Comparison of ENCODE assay signal across 8 mouse cellular contexts in the genomic region with DNA sequence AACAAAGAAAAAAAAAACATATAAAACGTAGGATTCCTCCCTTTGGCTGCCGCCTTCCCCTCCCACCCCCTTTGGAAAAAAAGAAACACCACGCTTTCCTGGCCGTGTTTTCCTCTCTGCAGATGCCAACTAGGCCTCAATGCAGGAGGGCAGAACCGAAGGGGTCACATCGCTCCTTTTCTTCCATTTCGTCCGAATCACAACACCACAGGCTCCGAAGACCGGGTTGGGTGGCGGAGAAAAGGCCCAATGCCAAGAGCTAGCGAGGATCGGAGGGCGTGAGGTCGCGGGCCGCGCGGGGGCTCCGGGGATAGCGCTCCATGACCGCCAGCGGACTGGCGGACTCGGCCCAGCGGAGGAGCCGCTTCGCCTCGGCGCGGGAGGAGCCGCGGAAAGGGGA. TPM values are rescaled to one million over a fixed set of nuclear protein-coding genes. Genes with fewer than 3 reads are reported as not detected.
DNase-seq lines count a peak whose midpoint lies in the region; ATAC-seq lines count a peak whose summit lies in the region.

No protein-coding gene starts in this region.

- peak; percentile 35 to 37 for DNase-seq in left cerebral cortex, adult 8-10 months (ENCODE audit: low spot score in 2 of 2)
- no peak for DNase-seq in left cerebral cortex, postnatal 25 days (ENCODE audit: low spot score in 2 of 2)
- DNase-seq in brain, adult 2 months (ENCODE audit: low read depth, low spot score): peak; percentile 58
- DNase-seq in forelimb bud, embryonic 11.5 days (ENCODE audit: low read depth, low spot score): peak; percentile 12
- peak; percentile 34 for DNase-seq in skeletal muscle tissue, adult 2 months (ENCODE audit: low read depth, low spot score)
- no peak for DNase-seq in thymus, postnatal 4 days
- no peak for DNase-seq in gastrocnemius, postnatal 10 days

- H3K9me3 ChIP-seq in liver, embryonic 12.5 days (replicated peaks): no peaks in the 10 kb centered on the region

- peak overlapping the region; percentile 98 for H3K9ac ChIP-seq in liver, embryonic 12.5 days

- H3K4me3 ChIP-seq in liver, embryonic 12.5 days: peak overlapping the region; percentile 96

- H3K36me3 ChIP-seq in liver, embryonic 12.5 days: peaks cover 11% of the 10 kb centered on the region

- under 1% methylated on average over 33 of the region's 33 CpGs for WGBS in liver, embryonic 12.5 days (ENCODE audit: insufficient replicate concordance)

- intact Hi-C loops in left cerebral cortex, postnatal 25 days (cut with DNase I): no loop called here

- peak overlapping the region; percentile 96 for H3K27ac ChIP-seq in liver, embryonic 12.5 days

- H3K4me1 ChIP-seq in liver, embryonic 12.5 days: peaks cover 70% of the 10 kb centered on the region

- H3K4me2 ChIP-seq in liver, embryonic 12.5 days: peak overlapping the region; percentile 90

- no peak for ATAC-seq in liver, embryonic 12.5 days

- no peaks in the 10 kb centered on the region for H3K27me3 ChIP-seq in liver, embryonic 12.5 days (replicated peaks)

RNA-seq across cellular contexts. Expression of a gene that starts 0.5 kb away (rescaled TPM):
- 10 to 100 TPM; 56.0 to 62.3 (median 60.6) TPM for total RNA-seq in left cerebral cortex, adult 8-10 months (2022)
- total RNA-seq in left cerebral cortex, postnatal 25 days (2021): 10 to 100 TPM; 71.7 to 71.8 TPM
- 37.7 and 38.3 TPM in 2 replicates for polyA plus RNA-seq in liver, embryonic 12.5 days (2016; fragmentation: Nextera tagmentation; extraction: Ambion mirVana)
- total RNA-seq in gastrocnemius, postnatal 10 days (2021): 10 to 100 TPM; 11.8 to 13.1 TPM

RNA-seq across cellular contexts. Expression of a gene that starts 3.5 kb away (rescaled TPM):
- total RNA-seq in left cerebral cortex, adult 8-10 months (2022): 10 to 100 TPM; 48.5 to 60.5 (median 55.9) TPM
- 10 to 100 TPM; 42.5 to 47.7 TPM for total RNA-seq in left cerebral cortex, postnatal 25 days (2021)
- polyA plus RNA-seq in liver, embryonic 12.5 days (2016; fragmentation: Nextera tagmentation; extraction: Ambion mirVana): 48.3 and 50.0 TPM in 2 replicates
- 10 to 100 TPM; 14.3 to 16.8 TPM for total RNA-seq in gastrocnemius, postnatal 10 days (2021)

RNA-seq across cellular contexts. Expression of a gene that starts 16.5 kb away (rescaled TPM):
- 100 to 1,000 TPM in 2 of 4 experiments, 10 to 100 TPM in 2; 87.9 to 109 (median 103) TPM for total RNA-seq in left cerebral cortex, adult 8-10 months (2022)
- 100 to 1,000 TPM in 1 of 2 experiments, 10 to 100 TPM in 1; 97.8 to 100 TPM for total RNA-seq in left cerebral cortex, postnatal 25 days (2021)
- polyA plus RNA-seq in liver, embryonic 12.5 days (2016; fragmentation: Nextera tagmentation; extraction: Ambion mirVana): 209 and 217 TPM in 2 replicates
- total RNA-seq in gastrocnemius, postnatal 10 days (2021): 100 to 1,000 TPM in 1 of 2 experiments, 10 to 100 TPM in 1; 90.5 to 102 TPM

RNA-seq across cellular contexts. Expression of a gene that starts 28.2 kb away (rescaled TPM):
- total RNA-seq in left cerebral cortex, adult 8-10 months (2022): 10 to 100 TPM; 42.9 to 48.2 (median 46.4) TPM
- 10 to 100 TPM; 51.2 to 53.6 TPM for total RNA-seq in left cerebral cortex, postnatal 25 days (2021)
- polyA plus RNA-seq in liver, embryonic 12.5 days (2016; fragmentation: Nextera tagmentation; extraction: Ambion mirVana): 20.3 and 21.8 TPM in 2 replicates
- 10 to 100 TPM; 22.6 to 24.9 TPM for total RNA-seq in gastrocnemius, postnatal 10 days (2021)

RNA-seq across cellular contexts. Expression of a gene that starts 28.4 kb away (rescaled TPM):
- 10 to 100 TPM; 10.4 to 11.4 (median 10.6) TPM for total RNA-seq in left cerebral cortex, adult 8-10 months (2022)
- 10 to 100 TPM in 1 of 2 experiments, 1 to 10 TPM in 1; 7.7 to 10.9 TPM for total RNA-seq in left cerebral cortex, postnatal 25 days (2021)
- polyA plus RNA-seq in liver, embryonic 12.5 days (2016; fragmentation: Nextera tagmentation; extraction: Ambion mirVana): 0.20 and 0.37 TPM in 2 replicates
- total RNA-seq in gastrocnemius, postnatal 10 days (2021): 1 to 10 TPM; 1.2 to 1.8 TPM

Comparison
In these comparisons a context has a peak if more than half of its experiments do, and no peak if none do; other contexts are left out.
1. DNase-seq: peak in left cerebral cortex, adult 8-10 months (2 of 2), brain, adult 2 months (single experiment), forelimb bud, embryonic 11.5 days (single experiment) and skeletal muscle tissue, adult 2 months (single experiment); none in left cerebral cortex, postnatal 25 days (0 of 2), thymus, postnatal 4 days (single experiment) and gastrocnemius, postnatal 10 days (single experiment).
2. RNA of a gene that starts 0.5 kb away (total RNA-seq): 71.7 to 71.8 TPM in left cerebral cortex, postnatal 25 days and 56.0 to 62.3 TPM in left cerebral cortex, adult 8-10 months; 11.8 to 13.1 TPM in gastrocnemius, postnatal 10 days; every median in the first group is over 4 times any median in the second.